Mouse (Mus musculus) CH12.LX (cell line): Measurements from ENCODE around the gene Rasl10b. TPM values are rescaled to one million over a fixed set of nuclear protein-coding genes. Genes with fewer than 3 reads are reported as not detected.

Experiments
- DNase-seq: peaks from one replicate; pipeline ENCODE4 v3.0.0-alpha.2; 2013; ENCODE audit errors: extremely low read depth
- H3K27ac ChIP-seq: 2 replicates; pipeline ENCODE4 v1.5.1; 2012; ENCODE audit warnings: low read depth, mild to moderate bottlenecking, control low read depth, moderate library complexity; ENCODE audit not compliant: insufficient read depth
- H3K27me3 ChIP-seq: replicated peaks from 2 replicates; pipeline ENCODE3; 2012; ENCODE audit warnings: inconsistent platforms
- H3K36me3 ChIP-seq, 2 experiments: replicated peaks in 1 of 2; 2 replicates each; pipeline versions ENCODE3 to v1.6.1; 2012; ENCODE audit warnings: inconsistent platforms in 1 of 2, low read length in 1 of 2, mild to moderate bottlenecking in 1 of 2, mixed read lengths in 1 of 2, moderate library complexity in 1 of 2; ENCODE audit not compliant: control insufficient read depth in 1 of 2, insufficient read depth in 1 of 2
- H3K4me1 ChIP-seq, 2 experiments: 2 replicates each; pipeline ENCODE4 v1.6.1; 2012; ENCODE audit warnings: inconsistent platforms in 1 of 2, moderate library complexity in 1 of 2; ENCODE audit not compliant: insufficient read depth in 2 of 2, control insufficient read depth in 1 of 2
- H3K4me2 ChIP-seq: 2 replicates; pipeline ENCODE4 v1.6.1; 2012; ENCODE audit warnings: low read depth, mild to moderate bottlenecking, control low read depth; ENCODE audit not compliant: poor library complexity, insufficient read depth, severe bottlenecking
- H3K4me3 ChIP-seq, 3 experiments: fragments of 150-350 bp in 1 of 3; sonication (generic) in 1 of 3; replicated peaks in 1 of 3; 2 replicates each; pipeline versions ENCODE3 to v1.5.1; 2011 to 2012; ENCODE audit warnings: low read depth in 2 of 3, low read length in 2 of 3, mild to moderate bottlenecking in 2 of 3, moderate library complexity in 2 of 3, control low read depth in 1 of 3, improper control_type of control experiment in 1 of 3, inconsistent platforms in 1 of 3, mixed read lengths in 1 of 3; ENCODE audit not compliant: poor library complexity in 1 of 3
- H3K79me2 ChIP-seq: replicated peaks from 2 replicates; pipeline ENCODE4 v1.6.1; 2012; ENCODE audit warnings: mild to moderate bottlenecking, moderate library complexity; ENCODE audit not compliant: control insufficient read depth, poor library complexity, insufficient read depth, severe bottlenecking; ENCODE audit errors: extremely low read depth
- H3K9ac ChIP-seq: 2 replicates; pipeline ENCODE4 v1.6.1; 2012; ENCODE audit warnings: low read depth, mild to moderate bottlenecking, control low read depth, moderate library complexity; ENCODE audit not compliant: insufficient read depth
- H3K9me3 ChIP-seq: replicated peaks from 2 replicates; pipeline ENCODE3; 2012; ENCODE audit warnings: low read length, inconsistent platforms, mixed read lengths
- BHLHE40 ChIP-seq: IDR thresholded peaks from 2 replicates; pipeline ENCODE4 v1.6.1; 2011; ENCODE audit warnings: mild to moderate bottlenecking, low read depth, low read length, improper control_type of control experiment
- CHD2 ChIP-seq: IDR thresholded peaks from 2 replicates; pipeline ENCODE4 v1.6.1; 2011; ENCODE audit warnings: low read length, improper control_type of control experiment
- CTCF ChIP-seq, 2 experiments: IDR thresholded peaks in 1 of 2; conservative IDR thresholded peaks in 1 of 2; 2 replicates each; pipeline ENCODE4 v1.5.1; 2011 to 2012; ENCODE audit warnings: low read depth in 2 of 2, low read length in 2 of 2, improper control_type of control experiment in 1 of 2, inconsistent platforms in 1 of 2, mild to moderate bottlenecking in 1 of 2, moderate library complexity in 1 of 2
- E2F4 ChIP-seq: IDR thresholded peaks from 2 replicates; pipeline ENCODE4 v1.6.1; 2011; ENCODE audit warnings: low read depth, low read length, improper control_type of control experiment; ENCODE audit not compliant: insufficient replicate concordance
- ELF1 ChIP-seq: IDR thresholded peaks from 2 replicates; pipeline ENCODE4 v1.6.1; 2014; ENCODE audit warnings: low read depth, mild to moderate bottlenecking, inconsistent platforms, low read length, improper control_type of control experiment
- EP300 ChIP-seq: IDR thresholded peaks from 2 replicates; pipeline ENCODE4 v1.6.1; 2011; ENCODE audit warnings: low read length, improper control_type of control experiment
- ETS1 ChIP-seq: conservative IDR thresholded peaks from 2 replicates; pipeline ENCODE4 v1.6.1; 2012; ENCODE audit warnings: low read depth, mild to moderate bottlenecking, inconsistent platforms, low read length, improper control_type of control experiment, moderate library complexity
- GABPA ChIP-seq: IDR thresholded peaks from 2 replicates; pipeline ENCODE4 v1.6.1; 2012; ENCODE audit warnings: low read depth, low read length, improper control_type of control experiment, inconsistent platforms; ENCODE audit not compliant: insufficient replicate concordance
- HCFC1 ChIP-seq: IDR thresholded peaks from 2 replicates; pipeline ENCODE4 v1.6.1; 2012; ENCODE audit warnings: low read depth, mild to moderate bottlenecking, inconsistent platforms, low read length, improper control_type of control experiment
- IRF4 ChIP-seq: IDR thresholded peaks from 2 replicates; pipeline ENCODE4 v1.6.1; 2014; ENCODE audit warnings: low read depth, mild to moderate bottlenecking, inconsistent platforms, low read length, improper control_type of control experiment
- JUN ChIP-seq: IDR thresholded peaks from 2 replicates; pipeline ENCODE4 v1.6.1; 2011; ENCODE audit warnings: low read depth, mild to moderate bottlenecking, low read length, improper control_type of control experiment, moderate library complexity; ENCODE audit not compliant: insufficient read depth
- KAT2A ChIP-seq: IDR thresholded peaks from 2 replicates; pipeline ENCODE4 v1.6.1; 2012; ENCODE audit warnings: low read length, improper control_type of control experiment, inconsistent platforms; ENCODE audit not compliant: insufficient replicate concordance
- MAZ ChIP-seq: IDR thresholded peaks from 2 replicates; pipeline ENCODE4 v1.6.1; 2012; ENCODE audit warnings: low read depth, mild to moderate bottlenecking, inconsistent platforms, low read length, improper control_type of control experiment, moderate library complexity
- MXI1 ChIP-seq: IDR thresholded peaks from 2 replicates; pipeline ENCODE4 v1.6.1; 2011; ENCODE audit warnings: mild to moderate bottlenecking, low read depth, low read length, improper control_type of control experiment
- NELFE ChIP-seq: IDR thresholded peaks from 2 replicates; pipeline ENCODE4 v1.6.1; 2011; ENCODE audit warnings: low read depth, low read length, improper control_type of control experiment
- POLR2A ChIP-seq: IDR thresholded peaks from 2 replicates; pipeline ENCODE4 v1.6.1; 2011; ENCODE audit warnings: low read depth, mild to moderate bottlenecking, improper control_type of control experiment, low read length
- POLR2AphosphoS2 ChIP-seq: IDR thresholded peaks from 2 replicates; pipeline ENCODE4 v1.6.1; 2011; ENCODE audit warnings: low read depth, low read length, improper control_type of control experiment
- RAD21 ChIP-seq: IDR thresholded peaks from 2 replicates; pipeline ENCODE4 v1.6.1; 2011; ENCODE audit warnings: low read depth, mild to moderate bottlenecking, low read length, improper control_type of control experiment, moderate library complexity
- SIN3A ChIP-seq: IDR thresholded peaks from 2 replicates; pipeline ENCODE4 v1.6.1; 2012; ENCODE audit warnings: low read length, improper control_type of control experiment, inconsistent platforms
- SMC3 ChIP-seq: IDR thresholded peaks from 2 replicates; pipeline ENCODE4 v1.6.1; 2011; ENCODE audit warnings: low read depth, low read length, improper control_type of control experiment
- TCF12 ChIP-seq: IDR thresholded peaks from 2 replicates; pipeline ENCODE4 v1.6.1; 2014; ENCODE audit warnings: low read depth, mild to moderate bottlenecking, inconsistent platforms, low read length, improper control_type of control experiment
- UBTF ChIP-seq: IDR thresholded peaks from 2 replicates; pipeline ENCODE4 v1.6.1; 2012; ENCODE audit warnings: low read depth, mild to moderate bottlenecking, inconsistent platforms, low read length, improper control_type of control experiment, moderate library complexity
- USF1 ChIP-seq: IDR thresholded peaks from 2 replicates; pipeline ENCODE4 v1.6.1; 2014; ENCODE audit warnings: low read depth, mild to moderate bottlenecking, inconsistent platforms, low read length, improper control_type of control experiment
- USF2 ChIP-seq: conservative IDR thresholded peaks from 2 replicates; pipeline ENCODE4 v1.6.1; 2011; ENCODE audit warnings: low read depth, low read length, improper control_type of control experiment
- ZC3H11A ChIP-seq: IDR thresholded peaks from 2 replicates; pipeline ENCODE4 v1.6.1; 2012; ENCODE audit warnings: low read depth, mild to moderate bottlenecking, inconsistent platforms, low read length, improper control_type of control experiment
- ZMIZ1 ChIP-seq: IDR thresholded peaks from 2 replicates; pipeline ENCODE4 v1.6.1; 2012; ENCODE audit warnings: low read depth, mild to moderate bottlenecking, inconsistent platforms, low read length, improper control_type of control experiment
- ZNF384 ChIP-seq: IDR thresholded peaks from 2 replicates; pipeline ENCODE4 v1.6.1; 2012; ENCODE audit warnings: low read depth, low read length, improper control_type of control experiment, inconsistent platforms
- dilution Hi-C: fragments of 300-500 bp; cut with MboI; formaldehyde crosslinking; loops from 2 replicates; pipeline ENCODE4 v1.14.3; 2020; ENCODE audit warnings: low sequenced_read_pairs; ENCODE audit not compliant: extremely low pct_unique_long_range_greater_than_20kb, extremely low pct_ligation_motif_present
- in situ Hi-C: fragments of 300-500 bp; cut with MboI; formaldehyde crosslinking; loops from 3 replicates; pipeline ENCODE4 v1.14.3; 2019; ENCODE audit warnings: low sequenced_read_pairs, low pct_ligation_motif_present, low pct_unique_long_range_greater_than_20kb, mixed read lengths
- polyA plus RNA-seq: library from polyadenylated mRNA; unstranded; fragments of >175 nt; gene quantifications from 2 replicates; pipeline ENCODE4 v1.2.1, GENCODE M21; 2012; ENCODE audit warnings: low read depth; ENCODE audit not compliant: insufficient read length
- total RNA-seq, 2 experiments: library from RNA; depleted of rRNA; stranded (reverse); fragments of 300-350 nt in 1 of 2; fragments of >200 nt in 1 of 2; gene quantifications; 2 replicates each; pipeline ENCODE4 v1.2.3; 2012 to 2014

Gene Rasl10b
- total and polyA plus RNA-seq, 3 experiments: 0.42 TPM; not detected in 2

DNA sequence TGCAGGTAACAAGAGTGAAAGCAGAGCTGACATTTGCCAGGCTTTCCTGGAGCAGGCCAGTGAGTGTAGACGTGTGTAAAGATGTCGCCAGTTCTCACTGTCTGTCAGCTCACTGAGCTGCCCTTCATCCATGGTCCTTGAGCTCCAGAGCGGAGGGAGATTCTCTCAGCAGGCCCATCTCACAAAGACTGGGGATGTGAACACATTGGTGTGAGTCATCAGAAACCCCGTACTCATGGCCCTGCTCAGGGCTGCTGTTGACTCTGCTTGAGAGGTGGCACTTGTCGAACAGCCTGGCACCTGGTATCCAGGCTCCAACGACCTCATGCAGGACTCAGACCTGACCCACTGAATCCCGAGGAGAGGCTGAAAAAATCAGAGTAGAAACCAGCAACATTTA lies 5.2 kb upstream of the Rasl10b start:
- H3K4me2 ChIP-seq: no peak overlapping the region
- H3K9me3 ChIP-seq: no peaks in the 10 kb centered on the region
- H3K36me3 ChIP-seq: peaks cover 26 to 61% of the 10 kb centered on the region in 2 experiments
- no peak for DNase-seq
- TF ChIP-seq HCFC1 (no peak), ZC3H11A (no peak), UBTF (no peak), JUN (no peak), CHD2 (no peak), E2F4 (no peak), USF2 (no peak), BHLHE40 (no peak), MAZ (no peak), ZMIZ1 (no peak), EP300 (no peak), ELF1 (no peak), POLR2A (no peak), USF1 (no peak), GABPA (no peak)
- H3K27me3 ChIP-seq: no peaks in the 10 kb centered on the region
- no peak overlapping the region for H3K4me3 ChIP-seq
- dilution Hi-C loops: no loop called here
- H3K9ac ChIP-seq: no peak overlapping the region
- no peak overlapping the region for H3K27ac ChIP-seq
- in situ Hi-C loops: loop anchor here (25.0 kb wide), 1 partner anchor 491 kb away; the partner anchor contains the start of genes Nle1 and Unc45b
- peaks cover 17 to 52% of the 10 kb centered on the region in 2 experiments for H3K4me1 ChIP-seq
- no peaks in the 10 kb centered on the region for H3K79me2 ChIP-seq

DNA sequence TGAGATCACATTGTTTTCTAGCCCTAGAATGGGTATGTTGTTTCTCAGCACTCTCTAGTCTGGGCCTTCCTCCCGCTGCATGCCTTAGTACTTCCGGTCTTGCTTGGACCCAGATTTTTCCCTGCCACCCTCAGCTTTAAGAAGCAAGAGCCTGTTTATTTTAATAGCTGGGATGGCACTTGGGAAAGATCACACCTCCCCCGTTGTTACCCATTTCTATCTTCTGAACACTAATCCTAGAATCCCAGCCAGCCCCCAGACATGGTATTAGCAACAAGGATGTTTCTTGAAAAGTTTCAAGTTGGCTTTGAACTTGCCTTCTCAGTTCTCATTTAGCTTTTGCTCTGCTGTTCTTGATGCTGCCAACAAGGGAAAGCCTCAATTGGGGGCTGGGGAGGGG lies 2.5 kb upstream of the Rasl10b start:
- no peak overlapping the region for H3K9ac ChIP-seq
- peaks cover 8% of the 10 kb centered on the region for H3K27me3 ChIP-seq
- in situ Hi-C loops (loop anchor here (25.0 kb wide), 1 partner anchor 494 kb away; the partner anchor contains the start of genes Nle1 and Unc45b), dilution Hi-C loops (no loop called here)
- H3K4me2 ChIP-seq: no peak overlapping the region
- TF ChIP-seq NELFE: no peak
- TF ChIP-seq ETS1: no peak
- TF ChIP-seq POLR2AphosphoS2: no peak
- no peak for TF ChIP-seq POLR2A
- no peak for TF ChIP-seq TCF12
- TF ChIP-seq CHD2: no peak
- no peak for TF ChIP-seq IRF4
- TF ChIP-seq JUN: no peak
- TF ChIP-seq GABPA: no peak
- no peak for TF ChIP-seq RAD21
- no peak for TF ChIP-seq SMC3
- no peak for TF ChIP-seq MXI1
- TF ChIP-seq USF2: no peak
- TF ChIP-seq CTCF (conservative IDR thresholded peaks at IDR 0.05 in 1 of 2, IDR thresholded peaks at IDR 0.05 in 1 of 2; ENCODE audit: low read depth in 2 of 2, low read length in 2 of 2): no peak
- TF ChIP-seq USF1: no peak
- no peak for TF ChIP-seq HCFC1
- no peak for TF ChIP-seq EP300
- no peak for TF ChIP-seq SIN3A
- no peak for TF ChIP-seq ZNF384
- no peak for TF ChIP-seq KAT2A
- H3K9me3 ChIP-seq: no peaks in the 10 kb centered on the region
- H3K4me1 ChIP-seq: peaks cover 17 to 35% of the 10 kb centered on the region in 2 experiments
- no peak for DNase-seq
- H3K27ac ChIP-seq: no peak overlapping the region
- no peaks in the 10 kb centered on the region for H3K79me2 ChIP-seq
- H3K4me3 ChIP-seq: no peak overlapping the region
- peaks cover 24 to 41% of the 10 kb centered on the region in 2 experiments for H3K36me3 ChIP-seq
